Mouse (Mus musculus) heart, postnatal 0 days (tissue): ENCODE measurements at regions not wholly inside any gene's neighbourhood (a gene's known extent, or its start where the extent isn't known, plus 50 kb on each side); places are given as distances from the start of the nearest gene placed in this dataset.

Experiments
- CTCF ChIP-seq: IDR thresholded peaks from 2 replicates; pipeline ENCODE4 v1.5.1; 2016; ENCODE audit warnings: antibody characterized with exemption, control low read depth, low read depth
- EP300 ChIP-seq: IDR thresholded peaks from 2 replicates; pipeline ENCODE4 v1.6.1; 2016; ENCODE audit warnings: antibody characterized with exemption, low read depth

DNA sequence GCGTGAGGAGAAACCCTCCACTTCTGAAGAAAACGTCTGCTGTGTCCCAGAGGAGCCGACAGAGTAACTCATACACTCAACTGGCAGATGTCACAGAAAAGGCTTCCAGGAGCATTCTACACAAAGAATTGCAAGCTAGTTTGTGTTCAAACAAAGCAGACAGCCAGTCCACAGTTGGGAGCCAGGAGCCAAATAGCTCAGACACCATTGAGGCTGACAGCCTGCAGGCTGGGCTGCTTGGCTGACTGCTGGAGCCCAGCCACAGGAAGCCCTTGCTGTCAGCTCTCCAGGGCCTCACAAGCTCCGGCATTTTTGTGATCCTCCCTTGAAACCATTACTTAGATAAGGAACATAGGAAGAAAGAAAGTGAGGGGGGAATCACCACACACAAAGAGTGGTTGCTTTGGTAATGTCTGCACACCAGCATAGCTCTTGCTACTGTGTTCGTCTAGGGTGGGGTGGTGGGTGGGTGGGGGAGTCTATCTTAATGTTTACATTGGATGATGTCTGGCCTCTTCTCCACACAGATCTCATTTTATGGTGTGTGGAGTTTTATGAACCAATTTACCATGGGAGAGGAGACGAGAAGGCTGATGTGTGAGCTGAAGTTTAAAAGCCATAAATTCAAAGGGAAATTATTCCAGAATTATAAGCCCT is 62.3 kb upstream of the Ankfn1 start:
- TF ChIP-seq CTCF (no peak), EP300 (no peak)
